Comparison of ENCODE assay signal across 8 mouse cellular contexts in genomic region chr9:63716150-63717138, GRCm38 (mm10). TPM values are rescaled to one million over a fixed set of nuclear protein-coding genes. Genes with fewer than 3 reads are reported as not detected.
DNase-seq lines count a peak whose midpoint lies in the region; ATAC-seq and TF ChIP-seq lines count a peak whose summit lies in the region.

No protein-coding gene starts in this region.

- no peaks in the 10 kb centered on the region for H3K36me3 ChIP-seq in midbrain, embryonic 14.5 days (ENCODE audit: control insufficient read depth, insufficient read depth, low read length)
- no peaks in the 10 kb centered on the region for H3K36me3 ChIP-seq in midbrain, embryonic 11.5 days (ENCODE audit: control insufficient read depth, insufficient read depth, low read length)
- H3K36me3 ChIP-seq in limb, embryonic 12.5 days, result peaks cover 12% of the 10 kb centered on the region
- H3K36me3 ChIP-seq in myocyte (ENCODE audit: control insufficient read depth, insufficient read depth), result no peaks in the 10 kb centered on the region

- no peak overlapping the region for H3K4me3 ChIP-seq in midbrain, embryonic 14.5 days (replicated peaks; ENCODE audit: low read depth, low read length)
- no peak overlapping the region for H3K4me3 ChIP-seq in midbrain, embryonic 11.5 days (ENCODE audit: low read depth, low read length)
- H3K4me3 ChIP-seq in limb, embryonic 12.5 days (replicated peaks), result no peak overlapping the region
- no peak overlapping the region for H3K4me3 ChIP-seq in myocyte

- intact Hi-C loops in heart, postnatal 14 days (cut with DNase I), result no loop called here

- H3K27ac ChIP-seq in midbrain, embryonic 14.5 days (replicated peaks; ENCODE audit: low read depth, low read length), result 0 out of 2 replicates have a peak overlapping the region, but pooled peaks have one; percentile 8
- H3K27ac ChIP-seq in midbrain, embryonic 11.5 days (ENCODE audit: low read depth, low read length), result no peak overlapping the region
- H3K27ac ChIP-seq in limb, embryonic 12.5 days, result 0 out of 2 replicates have a peak overlapping the region, but pooled peaks have one; percentile 35

- DNase-seq in midbrain, embryonic 14.5 days, result peak; percentile 48
- no peak for DNase-seq in midbrain, embryonic 11.5 days (ENCODE audit: low spot score, missing footprints)
- DNase-seq in embryo, embryonic 9.5 days (ENCODE audit: extremely low spot score), result peak; percentile 68
- DNase-seq in heart, postnatal 14 days, result peak; percentile 71 to 74
- no peak for DNase-seq in right cerebral cortex, postnatal 4 days
- no peak for DNase-seq in thymus, postnatal 4 days

- no peaks in the 10 kb centered on the region for H3K9me3 ChIP-seq in midbrain, embryonic 14.5 days (ENCODE audit: control insufficient read depth, low read length)
- H3K9me3 ChIP-seq in midbrain, embryonic 11.5 days (ENCODE audit: control insufficient read depth, low read length), result no peaks in the 10 kb centered on the region
- H3K9me3 ChIP-seq in limb, embryonic 12.5 days, result no peaks in the 10 kb centered on the region

- no peak overlapping the region for H3K4me2 ChIP-seq in midbrain, embryonic 14.5 days (ENCODE audit: low read length)
- no peak overlapping the region for H3K4me2 ChIP-seq in midbrain, embryonic 11.5 days
- peak overlapping the region; percentile 3; the same call in 1 of the 2 replicates for H3K4me2 ChIP-seq in limb, embryonic 12.5 days
- H3K4me2 ChIP-seq in myocyte (ENCODE audit: low read depth), result peak overlapping the region; percentile 73

- H3K9ac ChIP-seq in midbrain, embryonic 14.5 days (replicated peaks; ENCODE audit: low read length), result no peak overlapping the region
- H3K9ac ChIP-seq in midbrain, embryonic 11.5 days (ENCODE audit: low read length), result no peak overlapping the region
- H3K9ac ChIP-seq in limb, embryonic 12.5 days (replicated peaks), result no peak overlapping the region

- TF ChIP-seq POLR2A in myocyte (IDR thresholded peaks at IDR 0.05; ENCODE audit: insufficient read length, low read depth), result peak; percentile 28

- 50% methylated on average over 17 of the region's 18 CpGs for WGBS in midbrain, embryonic 14.5 days
- 56% methylated on average over 18 of the region's 18 CpGs for WGBS in midbrain, embryonic 11.5 days
- 23% methylated on average over 18 of the region's 18 CpGs for WGBS in limb, embryonic 12.5 days

- H3K27me3 ChIP-seq in midbrain, embryonic 14.5 days (ENCODE audit: control insufficient read depth, insufficient read depth, low read length), result no peaks in the 10 kb centered on the region
- no peaks in the 10 kb centered on the region for H3K27me3 ChIP-seq in midbrain, embryonic 11.5 days (ENCODE audit: control insufficient read depth, insufficient read depth, low read length)
- H3K27me3 ChIP-seq in limb, embryonic 12.5 days, result no peaks in the 10 kb centered on the region
- H3K27me3 ChIP-seq in myocyte (ENCODE audit: control insufficient read depth, insufficient read depth, insufficient read length), result no peaks in the 10 kb centered on the region

- H3K4me1 ChIP-seq in midbrain, embryonic 14.5 days (ENCODE audit: control insufficient read depth, insufficient read depth, low read length), result 0 out of 2 replicates have a peak, but pooled peaks cover 4% of the 10 kb centered on the region
- H3K4me1 ChIP-seq in midbrain, embryonic 11.5 days (ENCODE audit: control insufficient read depth, insufficient read depth, low read length), result peaks cover 8% of the 10 kb centered on the region
- peaks cover 30% of the 10 kb centered on the region for H3K4me1 ChIP-seq in limb, embryonic 12.5 days (replicated peaks)

- H3ac ChIP-seq in myocyte (ENCODE audit: control insufficient read depth, insufficient read length), result no peak overlapping the region

- H3K79me2 ChIP-seq in myocyte (ENCODE audit: control insufficient read depth, insufficient read depth), result peaks cover 26% of the 10 kb centered on the region

- no peak for ATAC-seq in midbrain, embryonic 14.5 days (ENCODE audit: low FRiP score, low TSS enrichment)
- no peak for ATAC-seq in midbrain, embryonic 11.5 days (ENCODE audit: low FRiP score)
- ATAC-seq in limb, embryonic 12.5 days (ENCODE audit: insufficient number of reproducible peaks, insufficient read depth, low FRiP score, low TSS enrichment, low read depth), result no peak

TF ChIP-seq in myocyte, 11 proteins besides CTCF, POLR2A, EP300 and RAD21:
- TF ChIP-seq E2F4 (IDR thresholded peaks at IDR 0.05; ENCODE audit: insufficient read depth) (no peak), REST (IDR thresholded peaks at IDR 0.05; ENCODE audit: insufficient read depth, insufficient read length) (no peak), CEBPB (IDR thresholded peaks at IDR 0.05; ENCODE audit: insufficient read depth, poor library complexity, severe bottlenecking) (peak; percentile 99), USF1 (IDR thresholded peaks at IDR 0.05; ENCODE audit: low read depth) (no peak), MYOG (IDR thresholded peaks at IDR 0.05; ENCODE audit: control insufficient read depth in 1 of 3, insufficient read depth in 1 of 3, insufficient read length in 2 of 3, low read depth in 2 of 3) (peak in 1 of 3 experiments; percentile 70), MAX (IDR thresholded peaks at IDR 0.05; ENCODE audit: low read depth) (no peak), SRF (IDR thresholded peaks at IDR 0.05; ENCODE audit: control insufficient read depth, insufficient read length, low read depth) (no peak), TCF3 (IDR thresholded peaks at IDR 0.05; ENCODE audit: insufficient read length, low read depth) (peak; percentile 7), TCF12 (IDR thresholded peaks at IDR 0.05; ENCODE audit: insufficient read depth, poor library complexity, severe bottlenecking) (no peak), POLR2AphosphoS2 (IDR thresholded peaks at IDR 0.05; ENCODE audit: insufficient read length, low read depth) (no peak), MYOD1 (IDR thresholded peaks at IDR 0.05; ENCODE audit: control insufficient read depth in 1 of 3, insufficient read length in 2 of 3, low read depth in 2 of 3) (peak in 1 of 3 experiments; percentile 72)

RNA-seq across cellular contexts. Expression of gene Smad3, which starts 41.4 kb away (rescaled TPM):
- 4.9 and 7.7 TPM in 2 replicates for polyA plus RNA-seq in midbrain, embryonic 14.5 days (2014; fragmentation: Nextera tagmentation; extraction: Ambion mirVana)
- polyA plus RNA-seq in midbrain, embryonic 11.5 days (2014; fragmentation: Nextera tagmentation; extraction: Ambion mirVana), result 16.5 and 16.8 TPM in 2 replicates
- total RNA-seq in heart, postnatal 14 days (2021), result 10 to 100 TPM; 13.2 to 14.8 TPM
- polyA plus RNA-seq in limb, embryonic 12.5 days (2016; fragmentation: Nextera tagmentation; extraction: Ambion mirVana), result 39.9 and 43.4 TPM in 2 replicates
- polyA plus RNA-seq in myocyte (2012; fragmentation: generic; extraction: Trizol), result 25.5 TPM

Comparison
In these comparisons a context has a peak if more than half of its experiments do, and no peak if none do; other contexts are left out.
1. DNase-seq: peak in midbrain, embryonic 14.5 days (single experiment), embryo, embryonic 9.5 days (single experiment) and heart, postnatal 14 days (2 of 2); none in midbrain, embryonic 11.5 days (single experiment), right cerebral cortex, postnatal 4 days (single experiment) and thymus, postnatal 4 days (single experiment).
2. H3K4me2 ChIP-seq: peak in limb, embryonic 12.5 days (single experiment) and myocyte (single experiment); none in midbrain, embryonic 14.5 days (single experiment) and midbrain, embryonic 11.5 days (single experiment).